Mouse (Mus musculus) gastrocnemius, postnatal 25 days (tissue): ENCODE data around the gene Gm6401. TPM values are rescaled to one million over a fixed set of nuclear protein-coding genes. Genes with fewer than 3 reads are reported as not detected.
"Not testable (repeated sequence)": the region's sequence is repeated elsewhere in the genome, so short reads cannot be mapped to it uniquely, and the experiment has no call there.

Experiments used
- DNase-seq: peaks from one replicate; pipeline ENCODE4 v3.0.0; 2022
- long read RNA-seq, 2 experiments: library from polyadenylated mRNA; stranded (forward); transcript quantifications; one replicate each; pipeline ENCODE4 v2.0.0; 2021
- total RNA-seq, 2 experiments: library from RNA; stranded (reverse); gene quantifications; 1 replicate in 1 of 2; 2 replicates in 1 of 2; pipeline ENCODE4 v1.2.3; 2021

Gm6401 gene
- not detected for total RNA-seq
- long read RNA-seq, experiment 1: 0 reads
- long read RNA-seq, experiment 2: 0 reads

- not testable (repeated sequence) for DNase-seq
These were observed at the start of gene Gm6401 for GRCm38 (mm10) chr14:41967827-41968226. Gene Gm6401, minus strand, starts transcription at chr14:41967927.

GRCm38 (mm10) chr14:41983225-41983624, 15.5 kb upstream of the Gm6401 start, which contains the start of gene Gm3543:
Gene Gm3543, minus strand, starts transcription at chr14:41983325.
- DNase-seq: not testable (repeated sequence)

GRCm38 (mm10) chr14:41968596-41968995, 869 bp upstream of the Gm6401 start:
- not testable (repeated sequence) for DNase-seq

GRCm38 (mm10) chr14:41964095-41964494, 3.6 kb downstream of the Gm6401 start:
- DNase-seq: not testable (repeated sequence)

GRCm38 (mm10) chr14:41943695-41944094, 24.0 kb downstream of the Gm6401 start, which contains the start of gene 1700024B05Rik:
Gene 1700024B05Rik, plus strand, starts transcription at chr14:41943995.
- DNase-seq: not testable (repeated sequence)

GRCm38 (mm10) chr14:41924649-41925048, 43.1 kb downstream of the Gm6401 start, which contains the start of gene 1700049E17Rik1:
Gene 1700049E17Rik1, plus strand, starts transcription at chr14:41924949.
- not testable (repeated sequence) for DNase-seq

Other genes starting within 250 kb of the Gm6401 start
- not detected for gene Gm7929, start 217.3 kb downstream of the Gm6401 start, total RNA-seq
- gene Gm47189, start 195.5 kb downstream of the Gm6401 start, total RNA-seq: not detected
- gene Gm7980, start 60.6 kb downstream of the Gm6401 start, total RNA-seq: not detected
- not detected for gene 1700049E17Rik1, start 43.0 kb downstream of the Gm6401 start, total RNA-seq
- gene 1700024B05Rik, start 23.9 kb downstream of the Gm6401 start, total RNA-seq: not detected
- gene Gm3543, start 15.4 kb upstream of the Gm6401 start, total RNA-seq: not detected
- gene Gm7951, start 149.4 kb upstream of the Gm6401 start, total RNA-seq: not detected
- gene Gm17027, start 194.7 kb upstream of the Gm6401 start, total RNA-seq: not detected
- not detected for gene Gm3573, start 222.9 kb upstream of the Gm6401 start, total RNA-seq